Mouse (Mus musculus) splenic B cell, adult 2 months (primary cell): ENCODE data around the gene Rprd1b.
"Not testable (repeated sequence)": the region's sequence is repeated elsewhere in the genome, so short reads cannot be mapped to it uniquely, and the experiment has no call there.

Experiments used
- DNase-seq: peaks from one replicate; pipeline ENCODE4 v3.0.0-alpha.2; 2011; ENCODE audit warnings: low read depth, low spot score
- H3K27me3 ChIP-seq: 2 replicates; pipeline ENCODE4 v1.6.1; 2012; ENCODE audit warnings: mild to moderate bottlenecking, low read length, moderate library complexity, mixed read lengths; ENCODE audit not compliant: control insufficient read depth, poor library complexity, insufficient read depth, severe bottlenecking
- H3K36me3 ChIP-seq: 2 replicates; pipeline ENCODE4 v1.6.1; 2012; ENCODE audit warnings: mild to moderate bottlenecking, low read length, moderate library complexity, mixed read lengths; ENCODE audit not compliant: control insufficient read depth, poor library complexity, insufficient read depth, severe bottlenecking

Rprd1b gene

DNA sequence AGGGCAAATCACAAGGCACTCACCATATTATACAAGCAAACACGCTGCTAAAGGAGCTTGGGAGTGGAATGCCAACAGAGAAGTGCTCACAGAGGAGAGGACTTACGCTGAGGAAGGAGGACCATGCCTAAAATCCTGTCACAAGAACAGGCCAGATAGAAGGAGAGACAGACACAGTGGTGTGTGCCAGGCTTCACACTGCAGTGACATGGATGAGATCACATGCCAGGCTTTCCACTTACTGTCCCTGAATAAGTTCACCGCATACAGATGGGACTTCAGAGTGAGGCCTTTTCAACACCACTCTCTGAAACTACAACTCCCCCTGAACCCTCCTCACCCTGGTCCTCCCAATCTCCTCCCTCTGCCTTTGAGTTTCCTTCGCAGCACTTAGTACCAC is 11.0 kb upstream of the Rprd1b start:
- H3K36me3 ChIP-seq, result no peaks in the 10 kb centered on the region
- no peaks in the 10 kb centered on the region for H3K27me3 ChIP-seq
- no peak for DNase-seq

DNA sequence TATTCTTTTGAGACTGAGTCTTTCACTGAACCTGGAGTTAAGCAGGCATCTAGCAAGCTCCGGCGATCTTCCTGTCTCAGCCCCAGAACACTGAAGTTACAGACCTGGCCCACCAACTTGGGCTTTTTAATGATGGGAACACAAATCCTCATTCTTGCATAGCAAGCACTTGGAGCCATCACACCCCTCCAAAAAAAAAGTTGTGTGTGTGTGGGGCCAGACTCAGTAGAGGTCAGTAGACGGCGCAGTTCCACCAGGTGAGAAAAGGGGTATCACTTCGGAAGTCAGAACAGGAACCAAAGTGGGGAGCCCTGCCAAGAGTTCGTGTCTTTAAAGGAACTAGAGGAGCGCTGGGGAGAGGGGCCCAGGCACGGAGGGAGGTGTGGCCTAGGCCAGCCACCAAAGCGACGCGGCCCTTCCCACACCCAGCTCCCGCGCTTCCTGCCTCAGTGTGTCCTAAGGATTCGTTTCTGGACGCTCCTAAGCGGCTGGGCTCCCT is 393 bp upstream of the Rprd1b start:
- peak; percentile 85 for DNase-seq
- no peaks in the 10 kb centered on the region for H3K36me3 ChIP-seq
- H3K27me3 ChIP-seq, result no peaks in the 10 kb centered on the region

DNA sequence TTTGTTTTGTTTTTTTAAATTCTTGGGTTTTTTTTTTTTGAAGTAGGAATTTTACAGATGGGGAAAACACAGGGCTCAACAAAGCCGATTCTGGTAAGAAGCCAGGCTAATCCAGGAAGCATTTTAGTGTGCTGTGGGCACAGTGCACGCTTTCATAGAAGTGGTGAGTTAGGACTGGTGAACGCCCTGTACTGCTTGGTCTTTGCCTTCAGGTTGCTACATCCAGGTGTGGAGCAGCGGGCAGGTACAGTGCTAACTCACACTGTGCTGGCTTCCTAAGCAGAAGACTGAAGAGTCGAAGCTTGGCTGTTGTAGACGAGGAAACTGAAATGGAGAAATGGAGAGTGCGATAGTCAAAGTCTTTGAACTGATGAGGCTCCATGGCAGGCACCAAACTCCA is 1.7 kb downstream of the Rprd1b start:
- no peak for DNase-seq
- H3K36me3 ChIP-seq, result no peaks in the 10 kb centered on the region
- no peaks in the 10 kb centered on the region for H3K27me3 ChIP-seq

DNA sequence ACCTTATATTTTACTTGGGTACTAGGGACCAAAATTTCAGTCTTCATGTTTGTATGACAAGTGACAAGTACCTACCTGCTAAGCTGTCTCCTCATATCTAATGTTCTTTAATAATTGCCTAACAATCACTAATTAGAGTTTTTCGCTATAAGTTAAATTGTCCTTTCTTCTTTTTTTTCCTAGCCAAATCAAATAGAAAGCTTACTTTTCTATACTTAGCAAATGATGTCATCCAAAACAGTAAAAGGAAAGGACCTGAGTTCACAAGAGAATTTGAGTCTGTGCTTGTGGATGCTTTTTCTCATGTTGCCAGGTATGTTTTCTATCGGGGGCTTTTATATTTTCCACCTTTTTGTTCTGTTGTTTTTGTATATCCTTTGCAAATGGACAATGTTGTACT is 7.5 kb downstream of the Rprd1b start:
- no peak for DNase-seq
- no peaks in the 10 kb centered on the region for H3K27me3 ChIP-seq
- peaks cover 2% of the 10 kb centered on the region; the same call in 1 of the 2 replicates for H3K36me3 ChIP-seq

DNA sequence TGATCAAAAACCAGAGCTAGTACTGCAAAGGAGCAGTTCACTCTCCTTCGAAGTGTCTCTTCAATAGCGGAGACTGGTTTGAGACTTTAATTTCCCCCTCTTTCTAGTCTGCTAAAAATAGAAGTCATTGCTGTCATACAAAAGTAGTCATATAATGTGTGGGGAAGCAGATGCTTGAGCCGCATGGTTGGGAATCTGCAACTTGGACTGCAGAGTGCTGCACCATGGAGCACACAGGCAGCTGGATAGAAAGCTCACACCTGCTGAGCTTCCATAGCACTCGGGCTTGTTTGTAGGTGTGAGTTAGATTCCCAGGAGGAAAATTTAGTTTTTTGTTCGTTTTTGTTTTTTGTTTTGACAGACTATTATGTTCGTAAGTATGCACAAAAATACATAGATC is 8.1 kb downstream of the Rprd1b start:
- Histone ChIP-seq H3K27me3 (no peaks in the 10 kb centered on the region), H3K36me3 (peaks cover 3% of the 10 kb centered on the region; the same call in 1 of the 2 replicates)

DNA sequence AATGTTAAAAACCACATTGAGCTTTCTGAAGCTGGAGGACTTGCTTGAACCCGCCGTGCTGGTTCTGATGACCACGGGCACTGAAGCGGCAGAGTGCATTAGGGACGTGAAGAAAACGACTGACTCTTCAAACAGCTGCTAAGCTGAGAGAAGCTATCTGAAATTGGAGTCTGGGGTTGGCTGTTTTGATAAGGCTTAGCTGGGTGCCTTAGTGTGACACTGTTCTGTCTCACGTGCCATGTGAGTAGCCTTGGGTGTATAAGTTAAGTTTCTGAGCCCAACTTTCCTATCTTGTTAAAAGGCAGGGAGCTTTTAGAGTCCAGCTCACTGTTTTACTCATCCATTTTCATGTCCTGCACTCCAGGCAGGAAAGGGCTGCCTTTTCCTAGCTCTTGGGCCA is 8.7 kb downstream of the Rprd1b start:
- peaks cover 4% of the 10 kb centered on the region; the same call in 1 of the 2 replicates for H3K36me3 ChIP-seq
- H3K27me3 ChIP-seq, result no peaks in the 10 kb centered on the region
- no peak for DNase-seq

More for the DNA sequence above, 8.1 kb downstream of the Rprd1b start:
- no peak for DNase-seq

DNA sequence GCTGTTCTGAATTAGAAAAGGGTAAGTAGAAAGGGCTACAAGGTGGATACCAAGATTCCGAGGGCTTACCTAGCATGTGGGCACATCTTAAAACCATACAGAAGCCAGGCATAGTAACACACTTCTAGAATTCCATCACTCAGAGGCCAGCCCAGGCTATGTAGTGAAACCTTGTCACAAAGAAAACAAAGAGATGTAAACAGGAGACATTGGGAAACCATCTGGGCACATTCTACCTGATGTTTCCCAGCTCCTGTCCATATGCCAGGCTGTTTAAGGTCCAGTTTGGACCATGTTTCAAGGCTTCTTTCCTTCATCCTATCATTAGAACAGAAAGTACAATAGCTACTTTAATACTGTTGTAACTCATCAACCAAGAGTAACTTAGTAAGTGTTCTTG is 9.3 kb downstream of the Rprd1b start:
- no peak for DNase-seq
- peaks cover 4% of the 10 kb centered on the region for H3K36me3 ChIP-seq
- H3K27me3 ChIP-seq, result no peaks in the 10 kb centered on the region

DNA sequence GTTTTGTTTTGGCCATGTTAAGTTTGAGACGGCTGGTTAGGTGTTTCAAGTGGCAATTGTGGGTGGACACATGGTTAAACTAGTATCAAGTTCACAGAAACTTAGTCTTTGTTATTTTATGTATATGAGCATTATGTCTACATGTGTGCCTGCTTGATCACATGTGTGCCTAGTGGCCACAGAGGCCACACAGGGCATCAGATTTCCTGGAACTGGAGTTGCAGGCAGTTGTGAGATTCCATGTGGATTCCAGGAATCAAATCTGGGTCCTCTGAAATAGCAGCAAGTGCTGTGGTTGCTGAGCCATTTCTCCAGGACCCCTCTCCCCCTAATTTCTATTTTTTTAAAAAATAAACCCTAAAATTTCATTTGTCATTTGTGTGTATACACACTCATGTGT is 11.4 kb downstream of the Rprd1b start:
- Histone ChIP-seq H3K36me3 (peaks cover 6% of the 10 kb centered on the region), H3K27me3 (no peaks in the 10 kb centered on the region)
- no peak for DNase-seq

DNA sequence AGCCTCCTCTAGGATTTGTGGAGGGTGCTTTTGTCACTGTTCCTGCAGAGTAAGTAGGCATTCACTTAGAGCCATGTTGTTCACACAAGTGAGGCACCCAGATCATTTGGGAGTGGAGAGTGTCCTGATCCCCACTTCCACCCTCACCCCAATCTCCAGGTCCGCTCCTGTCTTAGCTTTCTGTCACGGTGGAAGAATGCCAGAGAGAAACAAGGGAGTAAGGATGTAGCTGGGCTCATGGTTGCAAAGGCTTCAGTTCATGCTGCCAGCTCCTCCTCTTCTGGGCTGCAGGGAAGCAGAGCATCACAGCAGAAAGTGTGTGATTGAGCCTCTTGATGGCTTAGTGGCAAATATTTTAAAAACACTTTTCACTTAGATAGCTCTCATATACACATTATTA is 12.1 kb downstream of the Rprd1b start:
- Histone ChIP-seq H3K27me3 (no peaks in the 10 kb centered on the region), H3K36me3 (peaks cover 7% of the 10 kb centered on the region)
- no peak for DNase-seq

DNA sequence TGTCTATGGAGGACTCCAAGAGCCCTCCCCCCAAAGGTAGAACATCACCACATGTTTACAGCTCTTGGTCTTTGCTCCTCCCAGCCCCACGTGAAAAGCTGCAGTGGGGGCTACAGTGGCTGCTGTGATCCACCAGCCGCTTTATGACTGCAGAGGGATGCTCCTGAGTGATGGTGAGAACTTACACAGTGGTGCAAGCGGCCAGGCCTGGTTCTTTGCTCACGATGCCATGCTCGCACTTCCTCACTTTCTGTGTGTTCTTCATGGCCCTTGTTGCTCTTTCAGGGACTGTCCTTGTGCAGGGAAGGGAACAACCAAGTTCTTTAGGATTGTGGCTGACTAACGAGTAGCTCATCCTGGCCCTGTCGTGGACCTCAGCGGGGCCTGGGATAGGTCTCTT is 15.2 kb downstream of the Rprd1b start:
- Histone ChIP-seq H3K36me3 (peaks cover 12% of the 10 kb centered on the region), H3K27me3 (no peaks in the 10 kb centered on the region)
- DNase-seq, result no peak

DNA sequence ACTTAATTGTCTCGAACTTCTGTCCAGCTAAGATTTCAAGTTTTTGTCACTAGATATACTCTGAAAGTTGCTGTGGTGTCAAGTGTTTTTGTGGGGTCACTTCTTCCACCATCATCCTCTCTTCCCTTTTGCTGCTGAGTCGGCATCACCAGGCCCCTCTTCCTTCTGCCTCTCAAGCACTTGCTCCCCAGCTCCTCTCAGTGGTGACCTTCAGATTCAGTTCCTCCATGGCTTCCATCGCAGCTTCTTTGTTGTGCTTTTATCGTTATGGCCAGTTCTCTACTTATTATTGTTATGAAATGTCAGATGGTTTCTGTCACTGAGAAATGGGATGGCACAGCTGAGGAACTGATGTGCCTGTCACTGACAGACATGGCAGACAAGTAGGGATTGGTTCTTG is 17.9 kb downstream of the Rprd1b start:
- Histone ChIP-seq H3K36me3 (peaks cover 16% of the 10 kb centered on the region), H3K27me3 (no peaks in the 10 kb centered on the region)
- no peak for DNase-seq

DNA sequence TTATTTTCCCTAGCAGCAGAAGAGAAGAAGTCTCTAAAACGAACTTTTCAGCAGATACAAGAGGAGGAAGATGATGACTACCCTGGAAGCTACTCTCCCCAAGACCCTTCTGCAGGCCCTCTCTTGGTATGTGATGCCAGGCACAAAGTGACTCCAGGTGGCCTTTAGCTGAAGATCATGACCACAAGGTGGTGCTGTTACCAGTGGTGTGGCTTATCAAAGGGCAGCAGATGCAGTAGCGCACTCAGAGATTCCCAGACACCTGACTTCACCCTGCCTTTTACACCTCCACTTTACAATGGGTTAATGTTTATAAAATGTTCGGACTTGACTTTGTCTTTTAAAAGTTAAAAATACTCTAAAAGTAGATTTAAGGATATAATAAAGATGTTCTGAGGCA is 19.6 kb downstream of the Rprd1b start:
- Histone ChIP-seq H3K36me3 (peaks cover 17% of the 10 kb centered on the region), H3K27me3 (no peaks in the 10 kb centered on the region)
- DNase-seq, result peak; percentile 76

DNA sequence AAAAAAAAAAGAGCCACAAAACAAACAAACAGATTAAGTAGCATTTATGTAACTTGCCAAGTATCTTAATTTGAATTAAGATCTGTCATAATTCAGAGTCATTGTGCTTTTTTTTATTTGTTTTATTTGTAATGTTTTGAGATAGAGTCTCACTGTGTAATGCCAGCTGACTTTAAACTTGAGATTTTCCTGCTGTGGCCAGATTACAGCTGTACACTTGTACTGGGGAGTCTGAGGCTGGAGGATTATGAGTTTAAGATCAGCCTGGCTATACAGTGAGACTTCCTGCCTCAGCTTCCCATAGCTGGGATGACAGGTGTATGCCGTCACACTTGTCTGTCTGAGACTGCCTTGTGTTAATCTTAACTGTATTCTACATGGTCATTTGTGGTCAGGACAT is 20.4 kb downstream of the Rprd1b start:
- Histone ChIP-seq H3K36me3 (peaks cover 17% of the 10 kb centered on the region), H3K27me3 (no peaks in the 10 kb centered on the region)
- no peak for DNase-seq

DNA sequence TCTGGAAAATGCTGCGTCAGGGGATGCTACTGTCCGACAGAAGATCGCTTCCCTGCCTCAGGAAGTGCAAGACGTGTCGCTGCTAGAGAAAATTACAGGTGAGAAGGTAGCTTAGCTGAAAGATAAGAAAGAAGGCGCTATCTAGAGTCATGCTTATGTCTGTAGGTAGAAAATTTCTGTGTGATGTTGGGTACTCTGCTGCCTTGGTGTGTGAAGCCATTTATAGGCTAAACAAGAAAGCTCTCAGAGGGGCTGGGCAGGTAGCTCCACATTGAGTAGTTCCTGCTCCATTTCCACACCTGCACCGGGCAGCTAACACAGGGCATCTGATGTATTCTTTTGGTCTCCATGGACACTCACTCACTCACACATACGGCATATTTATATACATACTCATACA is 21.8 kb downstream of the Rprd1b start:
- Histone ChIP-seq H3K36me3 (peaks cover 13% of the 10 kb centered on the region), H3K27me3 (no peaks in the 10 kb centered on the region)
- no peak for DNase-seq

DNA sequence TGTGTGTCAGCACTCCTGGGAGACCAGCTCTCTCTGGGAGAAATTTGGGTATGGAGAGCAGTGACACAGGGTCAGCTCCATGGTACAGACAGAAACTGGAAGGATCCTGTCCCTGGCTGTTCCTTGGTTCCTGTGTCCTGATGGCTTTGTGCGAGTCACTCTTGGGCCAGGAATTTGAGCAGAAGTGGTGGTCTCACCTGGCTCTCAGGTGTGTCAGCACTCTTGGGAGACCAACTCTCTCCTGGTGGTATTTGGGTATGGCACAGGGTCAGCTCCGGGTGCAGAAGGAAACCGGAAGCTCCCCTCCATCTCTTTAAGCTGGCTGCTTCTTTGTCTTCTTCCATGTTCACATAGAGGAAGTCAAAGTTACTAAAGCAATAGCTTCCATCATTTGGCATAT is 26.3 kb downstream of the Rprd1b start:
- DNase-seq, result no peak
- peaks cover 12% of the 10 kb centered on the region for H3K36me3 ChIP-seq

DNA sequence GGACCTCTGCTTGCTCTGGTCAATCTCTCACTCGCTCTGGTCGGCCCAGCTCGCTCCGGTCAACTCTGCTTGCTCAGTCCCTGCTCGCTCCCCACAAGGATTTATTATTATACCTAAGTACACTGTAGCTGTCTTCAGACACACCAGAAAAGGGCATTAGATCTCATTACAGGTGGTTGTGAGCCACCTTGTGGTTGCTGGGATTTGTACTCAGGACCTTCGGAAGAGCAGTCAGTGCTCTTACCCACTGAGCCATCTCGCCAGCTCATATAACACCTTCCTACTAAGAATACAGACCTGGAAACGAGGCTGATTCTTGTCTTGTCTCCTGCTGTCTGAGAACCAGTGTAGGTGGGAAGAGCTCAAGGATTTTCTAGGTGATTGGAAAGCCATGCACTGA is 27.1 kb downstream of the Rprd1b start:
- peaks cover 10% of the 10 kb centered on the region for H3K36me3 ChIP-seq
- DNase-seq, H3K27me3 ChIP-seq: not testable (repeated sequence)

More for the DNA sequence above, 26.3 kb downstream of the Rprd1b start:
- H3K27me3 ChIP-seq, result no peaks in the 10 kb centered on the region
